Mouse (Mus musculus) left cerebral cortex, postnatal 10 days (tissue): ENCODE measurements around the gene Cers6. TPM values are rescaled to one million over a fixed set of nuclear protein-coding genes. Genes with fewer than 3 reads are reported as not detected.

Experiments
- DNase-seq, 2 experiments: peaks; one replicate each; pipeline ENCODE4 v3.0.0; 2021 to 2022; ENCODE audit warnings: low spot score in 2 of 2, mixed read lengths in 1 of 2; ENCODE audit errors: extremely low spot score in 1 of 2
- intact Hi-C: fragments of 180-260 bp; cut with DNase I; formaldehyde crosslinking; loops from one replicate; pipeline ENCODE4 v1.15.1; 2025
- total RNA-seq, 2 experiments: library from RNA; stranded (reverse); gene quantifications; 2 replicates each; pipeline ENCODE4 v1.2.3; 2021

Gene Cers6
- total RNA-seq, 2 experiments from 2014 or later = 63.9 to 67.0 TPM

GRCm38 (mm10) chr2:69082499-69083197 lies 221.4 kb downstream of the Cers6 start:
- DNase-seq = no peak

GRCm38 (mm10) chr2:69083198-69083509 lies 221.9 kb downstream of the Cers6 start:
- no peak for DNase-seq
- intact Hi-C loops = no loop called here

More at GRCm38 (mm10) chr2:69082499-69083197, 221.4 kb downstream of the Cers6 start:
- intact Hi-C loops = no loop called here

GRCm38 (mm10) chr2:69084416-69084815 lies 223.2 kb downstream of the Cers6 start:
- intact Hi-C loops = no loop called here

GRCm38 (mm10) chr2:69086505-69087260 lies 225.4 kb downstream of the Cers6 start:
- intact Hi-C loops = no loop called here
- DNase-seq = no peak

More at GRCm38 (mm10) chr2:69084416-69084815, 223.2 kb downstream of the Cers6 start:
- no peak for DNase-seq

GRCm38 (mm10) chr2:69095836-69096235 lies 234.6 kb downstream of the Cers6 start:
- intact Hi-C loops = no loop called here
- no peak for DNase-seq

- DNase-seq = no peak
- intact Hi-C loops = no loop called here
Observed at GRCm38 (mm10) chr2:69096821-69097220, 235.6 kb downstream of the Cers6 start.

- intact Hi-C loops = no loop called here
- no peak for DNase-seq
Observed at GRCm38 (mm10) chr2:69097526-69097925, 236.3 kb downstream of the Cers6 start.

GRCm38 (mm10) chr2:69098701-69099100 lies 237.5 kb downstream of the Cers6 start:
- DNase-seq = no peak
- intact Hi-C loops = no loop called here

GRCm38 (mm10) chr2:69099147-69099546 lies 237.9 kb downstream of the Cers6 start:
- intact Hi-C loops = no loop called here
- DNase-seq = no peak

- peak in 1 of 2 experiments; percentile 30 for DNase-seq
- intact Hi-C loops = no loop called here
Observed at GRCm38 (mm10) chr2:69100706-69101105, 239.5 kb downstream of the Cers6 start.

GRCm38 (mm10) chr2:69103526-69103925 lies 242.3 kb downstream of the Cers6 start:
- no peak for DNase-seq
- intact Hi-C loops = no loop called here

- DNase-seq = no peak
- intact Hi-C loops = no loop called here
Observed at GRCm38 (mm10) chr2:69104511-69105145, 243.4 kb downstream of the Cers6 start.

GRCm38 (mm10) chr2:69109246-69109645 lies 248.0 kb downstream of the Cers6 start:
- DNase-seq = no peak
- intact Hi-C loops = no loop called here

- intact Hi-C loops = no loop called here
- no peak for DNase-seq
Observed at GRCm38 (mm10) chr2:69109710-69110109, 248.5 kb downstream of the Cers6 start.

GRCm38 (mm10) chr2:69112609-69113008 lies 251.4 kb downstream of the Cers6 start:
- no peak for DNase-seq
- intact Hi-C loops = no loop called here

- DNase-seq = no peak
- intact Hi-C loops = no loop called here
Observed at GRCm38 (mm10) chr2:69113829-69114547, 252.7 kb downstream of the Cers6 start.

GRCm38 (mm10) chr2:69115921-69116320 lies 254.7 kb downstream of the Cers6 start:
- no peak for DNase-seq
- intact Hi-C loops = no loop called here

- no peak for DNase-seq
- intact Hi-C loops = no loop called here
Observed at GRCm38 (mm10) chr2:69116767-69117166, 255.5 kb downstream of the Cers6 start.

- intact Hi-C loops = no loop called here
- DNase-seq = no peak
Observed at GRCm38 (mm10) chr2:69118994-69119393, 257.8 kb downstream of the Cers6 start.
